Mouse (Mus musculus) lung, adult 10 weeks (tissue): ENCODE data around the gene Setd3. TPM values are rescaled to one million over a fixed set of nuclear protein-coding genes. Genes with fewer than 3 reads are reported as not detected.

Experiments
- polyA plus RNA-seq: library from polyadenylated mRNA; stranded (reverse); fragments of 350-450 nt; fragmentation: Illumina TruSeq; extraction: RNeasy Lipid Tissue Mini Kit (QIAGEN cat#74804); gene quantifications from one replicate; pipeline ENCODE4 v1.2.3, GENCODE M21; 2014; ENCODE audit warnings: low read depth, low replicate concordance; ENCODE audit not compliant: insufficient read depth

Gene Setd3
- 73.8 TPM for polyA plus RNA-seq

DNA sequence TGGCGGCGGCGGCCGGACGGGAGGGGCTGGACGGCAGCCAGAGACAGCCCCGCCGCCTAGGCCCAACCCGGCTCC lies at the start of gene Setd3:
Gene Setd3 (minus strand): TSS at position 69 of the 75 bp plus-strand sequence.

GRCm38 (mm10) chr12:108179321-108180266 lies 480 bp upstream of the Setd3 start, which contains the start of gene Ccnk:
Gene Ccnk (plus strand): TSS chr12:108179579.

Other genes starting within 250 kb of the Setd3 start
- 0.53 TPM for gene Bcl11b, start 175.7 kb downstream of the Setd3 start, polyA plus RNA-seq
- 9.9 TPM for gene Ccnk, start 265 bp upstream of the Setd3 start, polyA plus RNA-seq
- 5.2 TPM for gene Ccdc85c, start 96.1 kb upstream of the Setd3 start, polyA plus RNA-seq
- gene Hhipl1, start 127.0 kb upstream of the Setd3 start, polyA plus RNA-seq, result 0.41 TPM
- gene Cyp46a1, start 155.1 kb upstream of the Setd3 start, polyA plus RNA-seq, result 0.24 TPM
- gene Eml1, start 191.6 kb upstream of the Setd3 start, polyA plus RNA-seq, result 46.3 TPM